Mouse (Mus musculus) thymus, postnatal 36 days (tissue): ENCODE measurements around the gene Ist1.

Experiments used
- DNase-seq, 2 experiments: peaks; one replicate each; pipeline ENCODE4 v3.0.0; 2022; ENCODE audit warnings: mixed read lengths in 2 of 2

Gene Ist1

GRCm38 (mm10) chr8:109681535-109681934 lies 11.5 kb downstream of the Ist1 start:
- DNase-seq: no peak

- no peak for DNase-seq
Observed at GRCm38 (mm10) chr8:109675896-109676643, 17.0 kb downstream of the Ist1 start.

- DNase-seq: no peak
Observed at GRCm38 (mm10) chr8:109673596-109673995, 19.5 kb downstream of the Ist1 start.

- no peak for DNase-seq
Observed at GRCm38 (mm10) chr8:109672656-109673055, 20.4 kb downstream of the Ist1 start.

- DNase-seq: no peak
Observed at GRCm38 (mm10) chr8:109666616-109667015, 26.4 kb downstream of the Ist1 start.

GRCm38 (mm10) chr8:109662328-109662727 lies 30.7 kb downstream of the Ist1 start:
- DNase-seq: no peak

DNA sequence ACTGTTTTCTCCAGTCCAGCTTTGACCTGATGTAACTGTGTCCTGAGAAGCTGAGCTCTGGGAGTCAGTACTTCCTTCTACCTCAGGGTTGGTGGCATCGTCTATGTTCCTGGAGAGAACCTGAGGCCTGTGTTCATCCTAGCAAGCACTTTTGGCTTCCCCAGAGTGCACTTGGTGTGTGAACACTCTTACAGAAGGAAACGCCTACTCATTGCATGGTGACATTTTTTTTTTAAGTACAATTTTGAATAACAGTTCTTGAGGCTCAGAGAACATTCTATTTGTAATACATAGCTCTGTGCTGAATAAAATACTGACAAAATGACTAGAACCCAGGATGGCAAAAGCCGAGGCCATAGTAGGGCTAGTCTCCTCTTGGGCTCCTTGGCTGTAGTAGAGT lies 36.2 kb downstream of the Ist1 start:
- DNase-seq: no peak

DNA sequence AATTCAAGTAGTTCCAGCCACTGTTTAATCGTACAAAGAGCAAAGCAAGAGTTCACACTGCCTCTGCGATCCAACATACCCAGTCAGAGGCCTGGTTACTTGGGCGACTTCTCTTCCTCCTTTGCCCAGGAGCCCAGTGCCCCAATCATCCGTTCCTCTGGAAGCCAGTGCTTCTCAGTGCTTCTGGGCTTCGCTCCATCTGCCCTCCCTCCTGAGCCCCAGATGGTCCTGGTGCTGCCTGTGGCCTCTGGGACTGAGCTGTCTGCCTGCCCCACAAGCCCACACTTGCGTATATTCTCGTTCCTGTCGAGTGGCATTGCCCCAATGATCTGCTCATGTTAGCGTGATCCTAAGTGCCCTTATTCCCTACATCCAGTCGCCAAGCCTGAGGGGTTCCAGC lies 42.3 kb downstream of the Ist1 start:
- no peak for DNase-seq

DNA sequence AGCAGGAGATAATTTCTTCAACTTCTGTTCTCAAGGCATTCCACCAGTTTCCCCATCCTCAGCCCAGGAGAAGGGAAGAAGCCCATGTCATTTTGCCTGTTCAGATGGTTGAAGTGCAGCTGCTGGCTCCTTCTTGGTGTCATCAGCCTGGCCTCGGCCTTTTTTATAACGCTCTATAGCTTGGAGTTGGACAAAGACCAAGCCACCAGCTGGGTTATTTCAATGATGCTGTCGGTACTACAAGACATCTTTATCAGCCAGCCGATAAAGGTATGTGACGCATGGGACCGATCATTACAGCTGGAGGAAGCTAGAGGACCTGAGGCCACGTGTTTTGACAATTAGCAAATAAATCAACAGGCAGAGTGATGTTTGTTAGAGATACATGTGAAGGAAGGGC lies 44.6 kb downstream of the Ist1 start:
- no peak for DNase-seq

- no peak for DNase-seq
Observed at GRCm38 (mm10) chr8:109647331-109647730, 45.7 kb downstream of the Ist1 start.

DNA sequence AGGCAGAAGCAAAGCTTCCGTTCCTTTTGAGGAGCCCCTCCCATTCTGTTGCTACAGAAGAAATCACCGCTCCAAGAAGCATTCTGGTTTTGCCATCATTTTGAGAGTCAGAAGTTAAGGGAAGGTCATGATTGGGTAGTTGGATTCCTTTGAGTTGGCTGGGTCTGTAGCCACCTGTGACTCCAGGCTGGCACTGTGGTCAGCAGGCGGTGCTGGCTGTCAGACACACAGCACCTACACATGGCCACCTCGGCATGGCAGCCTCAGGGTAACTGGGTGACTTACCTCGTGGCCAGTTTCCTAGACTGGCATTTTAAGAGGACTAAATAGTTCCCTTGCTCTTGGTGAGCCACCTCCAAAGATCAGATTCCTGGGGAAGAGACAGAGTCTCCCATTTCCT lies 51.8 kb downstream of the Ist1 start:
- no peak for DNase-seq

DNA sequence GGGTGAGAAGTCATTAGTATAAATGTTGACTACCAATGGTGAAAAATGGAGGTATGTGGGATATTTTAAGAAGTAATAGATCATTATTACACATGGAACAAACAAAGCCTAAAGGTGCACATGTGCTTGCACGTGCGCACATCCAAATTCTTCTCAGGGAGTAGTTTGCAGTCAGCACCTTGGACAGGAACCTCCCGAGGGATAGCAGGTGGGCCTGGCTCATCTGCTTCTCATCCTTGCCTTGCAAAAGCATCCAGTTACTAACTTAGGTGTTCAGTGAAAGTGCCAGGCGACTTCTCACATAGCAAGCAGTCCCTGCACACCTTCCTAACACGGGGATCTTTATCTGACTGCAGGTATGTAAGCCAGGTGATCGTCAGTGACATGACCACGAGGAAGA lies 52.6 kb downstream of the Ist1 start:
- DNase-seq: no peak

- no peak for DNase-seq
Observed at GRCm38 (mm10) chr8:109638851-109639250, 54.2 kb downstream of the Ist1 start.

- DNase-seq: no peak
Observed at GRCm38 (mm10) chr8:109635146-109635545, 57.9 kb downstream of the Ist1 start.

DNA sequence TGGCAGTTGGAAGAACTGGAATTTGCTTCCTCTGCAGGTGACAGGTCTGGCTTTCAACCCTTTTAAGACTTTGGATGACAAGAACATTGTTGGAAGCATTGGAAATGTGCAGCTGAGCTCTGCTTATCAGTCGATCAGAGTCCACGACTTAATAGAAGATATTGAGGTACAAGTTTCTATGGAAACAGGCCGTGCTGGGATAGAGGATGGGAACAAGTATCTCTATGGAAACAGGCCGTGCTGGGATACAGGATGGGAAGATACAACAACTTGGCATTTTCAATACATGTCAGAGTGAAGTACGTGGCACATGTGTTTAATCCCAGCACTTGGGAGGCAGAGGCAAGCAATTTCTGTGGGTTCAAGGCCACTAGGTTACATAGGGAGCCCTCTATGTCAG lies 60.6 kb downstream of the Ist1 start:
- no peak for DNase-seq

DNA sequence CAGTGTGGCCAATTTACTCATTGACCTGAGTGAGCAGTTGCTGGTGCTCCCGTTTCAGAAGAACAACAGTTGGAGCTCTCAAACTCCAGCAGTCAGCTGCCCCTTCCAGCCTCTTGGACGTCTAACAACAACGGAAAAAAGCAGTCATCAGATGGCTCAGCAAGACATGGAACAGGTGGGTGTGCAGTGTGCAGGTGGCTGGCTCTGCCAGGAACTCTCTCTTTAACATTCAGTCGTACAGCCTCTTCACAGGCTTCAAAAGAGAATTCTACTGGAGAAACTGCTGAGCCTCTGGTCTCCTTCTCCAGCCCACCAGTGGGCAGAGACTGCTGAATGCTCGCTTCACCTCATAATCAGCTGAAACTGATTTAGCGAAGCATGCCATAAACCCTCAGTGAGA lies 64.4 kb downstream of the Ist1 start:
- DNase-seq: no peak
